Mouse (Mus musculus): ENCODE measurements at regions not wholly inside any gene's neighbourhood (a gene's known extent, or its start where the extent isn't known, plus 50 kb on each side); places are given as distances from the start of the nearest gene placed in this dataset.
A peak's percentile ranks its signal among the peaks of the same experiment; 100 is the strongest.

GRCm38 (mm10) chr15:61446053-61446840, 523.4 kb upstream of the A1bg start:
- Histone ChIP-seq H3K4me3 (ENCODE audit: control insufficient read depth, insufficient read depth, low read length) (no peak overlapping the region), H3K27me3 (ENCODE audit: control insufficient read depth, insufficient read depth, low read length) (no peaks in the 10 kb centered on the region), H3K36me3 (ENCODE audit: control insufficient read depth, insufficient read depth, low read length) (no peaks in the 10 kb centered on the region), H3K27ac (ENCODE audit: control insufficient read depth, insufficient read depth, low read length) (no peak overlapping the region), H3K4me1 (replicated peaks; ENCODE audit: control insufficient read depth, insufficient read depth, low read length) (no peaks in the 10 kb centered on the region; the same call in 1 of the 2 replicates)
- 92% methylated on average over 4 of the region's 4 CpGs for WGBS
- no peak for DNase-seq
- TF ChIP-seq CTCF (IDR thresholded peaks at IDR 0.05; ENCODE audit: borderline replicate concordance, control insufficient read depth, extremely low read depth, insufficient read depth, low read length, poor library complexity) (no peak), POLR2A (IDR thresholded peaks at IDR 0.05; ENCODE audit: control insufficient read depth, extremely low read depth, insufficient read depth, low read length, poor library complexity) (no peak)

DNA sequence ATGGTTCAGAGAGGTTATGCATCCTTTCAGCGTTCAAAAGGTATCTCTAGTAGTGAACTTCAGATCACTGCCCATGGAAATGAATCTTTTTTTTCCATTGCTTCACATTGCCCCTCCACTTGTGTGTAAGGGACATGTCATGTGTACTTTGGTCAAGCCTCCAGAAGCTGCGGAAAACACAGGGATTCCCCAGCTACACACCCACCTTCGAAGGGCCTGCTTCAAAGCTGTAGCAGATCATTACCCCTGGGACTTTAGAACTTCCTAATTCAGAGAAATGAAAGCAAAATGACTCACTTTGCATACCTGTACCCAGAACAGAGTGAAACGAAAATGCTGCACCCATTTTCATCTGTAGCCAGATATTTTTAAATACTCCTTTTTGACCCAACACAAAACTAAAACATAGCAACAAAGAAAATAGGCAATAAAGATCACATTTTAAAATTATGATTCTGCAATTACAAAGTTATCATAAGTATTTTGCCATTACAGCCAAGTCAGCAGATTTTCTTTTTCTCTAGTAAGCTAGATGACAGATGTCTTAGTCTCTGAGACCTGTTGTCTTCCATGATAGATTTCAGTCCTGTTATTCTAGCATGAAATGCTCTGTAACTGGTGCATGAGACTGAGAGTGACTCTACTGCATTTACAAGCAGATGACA, 519.1 kb upstream of the A1bg start:
- no peak overlapping the region for H3K4me3 ChIP-seq (ENCODE audit: control insufficient read depth, insufficient read depth, low read length)
- no peaks in the 10 kb centered on the region; the same call in 1 of the 2 replicates for H3K4me1 ChIP-seq (replicated peaks; ENCODE audit: control insufficient read depth, insufficient read depth, low read length)
- H3K27ac ChIP-seq (ENCODE audit: control insufficient read depth, insufficient read depth, low read length) = no peak overlapping the region; the same call in 1 of the 2 replicates
- no peaks in the 10 kb centered on the region for H3K36me3 ChIP-seq (ENCODE audit: control insufficient read depth, insufficient read depth, low read length)
- no peak for DNase-seq
- 83% methylated on average over 4 of the region's 4 CpGs for WGBS
- H3K27me3 ChIP-seq (ENCODE audit: control insufficient read depth, insufficient read depth, low read length) = no peaks in the 10 kb centered on the region
- TF ChIP-seq CTCF (IDR thresholded peaks at IDR 0.05; ENCODE audit: borderline replicate concordance, control insufficient read depth, extremely low read depth, insufficient read depth, low read length, poor library complexity) = no peak
- no peak for TF ChIP-seq POLR2A (IDR thresholded peaks at IDR 0.05; ENCODE audit: control insufficient read depth, extremely low read depth, insufficient read depth, low read length, poor library complexity)

GRCm38 (mm10) chr15:61441012-61441411, 518.2 kb upstream of the A1bg start:
- Histone ChIP-seq H3K27ac (ENCODE audit: control insufficient read depth, insufficient read depth, low read length) (no peak overlapping the region), H3K4me1 (replicated peaks; ENCODE audit: control insufficient read depth, insufficient read depth, low read length) (no peaks in the 10 kb centered on the region; the same call in 1 of the 2 replicates), H3K36me3 (ENCODE audit: control insufficient read depth, insufficient read depth, low read length) (no peaks in the 10 kb centered on the region), H3K4me3 (ENCODE audit: control insufficient read depth, insufficient read depth, low read length) (no peak overlapping the region), H3K27me3 (ENCODE audit: control insufficient read depth, insufficient read depth, low read length) (no peaks in the 10 kb centered on the region)
- no peak for TF ChIP-seq CTCF (IDR thresholded peaks at IDR 0.05; ENCODE audit: borderline replicate concordance, control insufficient read depth, extremely low read depth, insufficient read depth, low read length, poor library complexity)
- no peak for TF ChIP-seq POLR2A (IDR thresholded peaks at IDR 0.05; ENCODE audit: control insufficient read depth, extremely low read depth, insufficient read depth, low read length, poor library complexity)
- 84% methylated on average over 2 of the region's 2 CpGs for WGBS
- no peak for DNase-seq

DNA sequence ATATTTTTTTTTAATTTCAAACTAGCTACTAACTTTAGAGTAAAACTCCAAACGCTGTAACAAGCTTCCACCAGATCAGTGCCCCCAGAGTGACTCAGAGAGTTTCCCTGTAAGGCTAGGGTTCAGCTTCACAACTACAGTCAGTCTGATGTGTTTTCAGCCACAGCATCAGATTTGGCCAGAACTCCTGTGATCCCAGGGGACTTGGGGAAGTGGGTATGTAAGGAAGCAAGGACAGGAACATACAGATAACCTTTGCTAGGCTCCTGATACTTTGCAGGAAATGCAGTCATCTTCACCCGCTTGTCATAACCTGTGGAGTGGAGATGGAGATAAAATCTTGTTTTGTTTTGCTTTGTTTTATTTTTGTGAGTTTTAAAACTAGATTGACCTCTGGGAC, 517.5 kb upstream of the A1bg start:
- Histone ChIP-seq H3K27me3 (ENCODE audit: control insufficient read depth, insufficient read depth, low read length) (no peaks in the 10 kb centered on the region), H3K36me3 (ENCODE audit: control insufficient read depth, insufficient read depth, low read length) (no peaks in the 10 kb centered on the region), H3K4me3 (ENCODE audit: control insufficient read depth, insufficient read depth, low read length) (no peak overlapping the region), H3K4me1 (replicated peaks; ENCODE audit: control insufficient read depth, insufficient read depth, low read length) (no peaks in the 10 kb centered on the region; the same call in 1 of the 2 replicates), H3K27ac (ENCODE audit: control insufficient read depth, insufficient read depth, low read length) (no peak overlapping the region)
- WGBS = 81% methylated on average over 2 of the region's 2 CpGs
- DNase-seq = no peak
- TF ChIP-seq CTCF (IDR thresholded peaks at IDR 0.05; ENCODE audit: borderline replicate concordance, control insufficient read depth, extremely low read depth, insufficient read depth, low read length, poor library complexity) = no peak
- no peak for TF ChIP-seq POLR2A (IDR thresholded peaks at IDR 0.05; ENCODE audit: control insufficient read depth, extremely low read depth, insufficient read depth, low read length, poor library complexity)

- DNase-seq = no peak
- WGBS = 98% methylated on average over 2 of the region's 2 CpGs
Measured at GRCm38 (mm10) chr15:61439623-61440170, 516.9 kb upstream of the A1bg start.

DNA sequence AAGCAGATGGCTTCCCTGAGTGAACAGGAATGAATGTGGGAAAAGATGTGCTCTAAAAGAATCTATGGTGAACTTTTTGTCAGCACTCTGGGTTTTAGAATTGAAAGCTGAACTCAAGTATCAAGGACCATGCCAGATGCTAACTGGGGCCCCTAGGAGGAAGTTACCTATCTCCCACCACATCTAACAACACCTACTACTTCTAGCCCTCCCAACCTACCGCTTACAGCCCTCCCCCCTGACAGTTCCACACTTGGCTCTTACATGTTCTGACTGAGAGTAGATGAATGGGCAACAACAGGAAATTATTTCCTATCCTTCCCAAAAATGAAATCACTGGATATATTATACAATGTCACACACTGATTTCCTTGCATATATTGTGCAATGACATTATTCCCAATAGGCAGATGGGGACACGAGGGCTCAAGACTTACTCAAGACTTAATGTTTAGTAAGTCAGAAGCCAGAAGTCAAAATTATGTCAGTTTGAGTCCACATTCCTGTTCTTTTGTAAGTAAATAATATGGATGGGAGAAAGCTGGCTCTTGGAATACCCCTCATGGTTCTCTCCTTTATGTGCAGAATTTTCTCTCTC, 506.1 kb upstream of the A1bg start:
- no peaks in the 10 kb centered on the region for H3K36me3 ChIP-seq (ENCODE audit: control insufficient read depth, insufficient read depth, low read length)
- H3K4me3 ChIP-seq (ENCODE audit: control insufficient read depth, insufficient read depth, low read length) = no peak overlapping the region
- no peaks in the 10 kb centered on the region; the same call in 1 of the 2 replicates for H3K4me1 ChIP-seq (replicated peaks; ENCODE audit: control insufficient read depth, insufficient read depth, low read length)
- TF ChIP-seq POLR2A (IDR thresholded peaks at IDR 0.05; ENCODE audit: control insufficient read depth, extremely low read depth, insufficient read depth, low read length, poor library complexity) (no peak), CTCF (IDR thresholded peaks at IDR 0.05; ENCODE audit: borderline replicate concordance, control insufficient read depth, extremely low read depth, insufficient read depth, low read length, poor library complexity) (no peak)
- WGBS = 45% methylated on average over 2 of the region's 2 CpGs
- no peaks in the 10 kb centered on the region for H3K27me3 ChIP-seq (ENCODE audit: control insufficient read depth, insufficient read depth, low read length)
- peak; percentile 26 for DNase-seq
- H3K27ac ChIP-seq (ENCODE audit: control insufficient read depth, insufficient read depth, low read length) = no peak overlapping the region

More at GRCm38 (mm10) chr15:61439623-61440170, 516.9 kb upstream of the A1bg start:
- no peak overlapping the region for H3K4me3 ChIP-seq (ENCODE audit: control insufficient read depth, insufficient read depth, low read length)
- no peaks in the 10 kb centered on the region for H3K27me3 ChIP-seq (ENCODE audit: control insufficient read depth, insufficient read depth, low read length)
- TF ChIP-seq CTCF (IDR thresholded peaks at IDR 0.05; ENCODE audit: borderline replicate concordance, control insufficient read depth, extremely low read depth, insufficient read depth, low read length, poor library complexity) (no peak), POLR2A (IDR thresholded peaks at IDR 0.05; ENCODE audit: control insufficient read depth, extremely low read depth, insufficient read depth, low read length, poor library complexity) (no peak)
- no peak overlapping the region for H3K27ac ChIP-seq (ENCODE audit: control insufficient read depth, insufficient read depth, low read length)
- no peaks in the 10 kb centered on the region; the same call in 1 of the 2 replicates for H3K4me1 ChIP-seq (replicated peaks; ENCODE audit: control insufficient read depth, insufficient read depth, low read length)
- H3K36me3 ChIP-seq (ENCODE audit: control insufficient read depth, insufficient read depth, low read length) = no peaks in the 10 kb centered on the region
